Mouse (Mus musculus): ENCODE measurements around the gene Pla2g16.

DNA sequence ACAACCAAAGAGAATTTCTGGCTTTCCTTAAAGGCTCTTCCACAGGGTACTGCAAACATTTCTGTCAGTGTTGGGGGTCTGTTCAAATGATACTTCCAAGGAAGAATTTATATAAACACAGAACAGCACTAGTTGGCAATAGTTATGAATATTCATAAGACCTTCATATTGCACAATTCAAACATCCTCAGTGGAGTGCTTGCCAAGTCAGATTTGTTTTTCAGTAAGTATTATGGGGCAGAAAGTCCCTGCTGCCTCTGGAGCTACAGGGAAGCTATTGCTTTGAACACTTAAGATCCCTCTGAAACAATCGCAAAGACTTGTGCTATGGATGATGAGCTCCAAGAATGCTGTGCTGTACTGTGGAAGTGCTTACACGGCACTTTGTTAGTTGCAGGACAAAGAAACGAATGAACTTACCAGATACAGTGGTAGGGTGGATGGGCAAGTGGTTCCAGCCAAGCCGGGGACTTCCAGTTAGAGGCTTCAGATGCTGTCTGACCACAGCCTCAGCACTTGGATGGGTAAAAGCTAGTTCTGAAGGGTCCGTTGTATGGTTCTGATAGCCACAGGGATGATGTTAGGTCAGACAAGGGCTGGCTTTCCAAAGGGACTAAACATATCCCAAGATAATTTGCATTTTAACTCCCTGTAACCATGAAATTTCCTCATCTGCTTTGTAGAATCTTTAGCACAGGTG, 59.1 kb downstream of the Pla2g16 start:
- TF ChIP-seq CTCF (IDR thresholded peaks at IDR 0.05; ENCODE audit: borderline replicate concordance, control insufficient read depth, extremely low read depth, insufficient read depth, low read length, poor library complexity) (no peak), POLR2A (IDR thresholded peaks at IDR 0.05; ENCODE audit: control insufficient read depth, extremely low read depth, insufficient read depth, low read length, poor library complexity) (no peak)

All from thymus, adult 2 months (tissue).